21 mouse cellular contexts compared by ENCODE assay signal in the genomic region with DNA sequence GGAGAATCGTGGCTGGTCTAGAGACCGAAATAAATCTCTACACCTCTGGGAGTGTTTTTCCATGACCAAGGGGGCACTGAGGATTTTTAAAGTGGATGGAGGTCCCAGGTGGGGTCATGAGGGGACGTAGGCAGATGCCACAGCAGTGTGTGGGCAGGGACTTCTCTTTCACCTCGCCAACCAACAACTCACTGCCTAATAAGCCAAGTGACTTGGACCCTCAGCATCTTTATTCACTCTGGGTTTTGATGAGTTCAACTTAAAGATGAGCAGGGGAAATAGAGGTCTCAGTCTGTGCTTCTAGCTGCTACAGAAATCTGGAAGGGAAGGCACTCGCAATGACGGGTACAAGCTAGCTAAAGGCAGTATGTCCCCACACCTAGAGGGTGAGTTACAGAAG.
A peak's percentile ranks its signal among the peaks of the same experiment; 100 is the strongest.
DNase-seq lines count a peak whose midpoint lies in the region; ATAC-seq and TF ChIP-seq lines count a peak whose summit lies in the region.
"Had no signal": no experiment of that assay in that cellular context is flagged by ENCODE, and none has a peak within 500 bp of the region (broad histone marks: within the 10 kb centered on the region; RNA-seq: fewer than 3 reads in every experiment).

No protein-coding gene starts in this region.

- H3K27ac ChIP-seq in forebrain, embryonic 11.5 days (ENCODE audit: low read depth, low read length) = no peak overlapping the region
- H3K27ac ChIP-seq in forebrain, embryonic 15.5 days (replicated peaks) = no peak overlapping the region
- H3K27ac ChIP-seq in heart, embryonic 12.5 days (ENCODE audit: poor library complexity, severe bottlenecking) = 0 out of 2 replicates have a peak overlapping the region, but pooled peaks have one; percentile 35
- peak overlapping the region; percentile 55; the same call in 1 of the 2 replicates for H3K27ac ChIP-seq in heart, postnatal 0 days (ENCODE audit: low read depth)
- H3K27ac ChIP-seq in embryonic facial prominence, embryonic 13.5 days = peak overlapping the region; percentile 39; the same call in 1 of the 2 replicates
- H3K27ac ChIP-seq: hindbrain, embryonic 12.5 days had no signal

- no peak overlapping the region for H3K4me2 ChIP-seq in forebrain, embryonic 11.5 days (ENCODE audit: low read depth, low read length, severe bottlenecking)
- H3K4me2 ChIP-seq in forebrain, embryonic 15.5 days (replicated peaks) = no peak overlapping the region
- H3K4me2 ChIP-seq in heart, embryonic 12.5 days = no peak overlapping the region
- no peak overlapping the region; the same call in 1 of the 2 replicates for H3K4me2 ChIP-seq in heart, postnatal 0 days (ENCODE audit: low read depth, low read length)
- H3K4me2 ChIP-seq in embryonic facial prominence, embryonic 13.5 days = no peak overlapping the region
- H3K4me2 ChIP-seq: hindbrain, embryonic 12.5 days had no signal

- no peaks in the 10 kb centered on the region for H3K9me3 ChIP-seq in forebrain, embryonic 11.5 days (ENCODE audit: control insufficient read depth, low read length)
- H3K9me3 ChIP-seq in forebrain, embryonic 15.5 days = no peaks in the 10 kb centered on the region
- H3K9me3 ChIP-seq in heart, embryonic 12.5 days (replicated peaks) = no peaks in the 10 kb centered on the region
- H3K9me3 ChIP-seq in heart, postnatal 0 days (replicated peaks; ENCODE audit: control insufficient read depth, low read length) = no peaks in the 10 kb centered on the region
- H3K9me3 ChIP-seq in embryonic facial prominence, embryonic 13.5 days = no peaks in the 10 kb centered on the region
- H3K9me3 ChIP-seq: hindbrain, embryonic 12.5 days had no signal

- H3K27me3 ChIP-seq in forebrain, embryonic 11.5 days (ENCODE audit: control insufficient read depth, insufficient read depth, low read length) = no peaks in the 10 kb centered on the region
- no peaks in the 10 kb centered on the region for H3K27me3 ChIP-seq in forebrain, embryonic 15.5 days
- H3K27me3 ChIP-seq in heart, embryonic 12.5 days (replicated peaks) = no peaks in the 10 kb centered on the region
- H3K27me3 ChIP-seq in heart, postnatal 0 days (ENCODE audit: control insufficient read depth, insufficient read depth, low read length) = no peaks in the 10 kb centered on the region
- H3K27me3 ChIP-seq in embryonic facial prominence, embryonic 13.5 days = no peaks in the 10 kb centered on the region
- H3K27me3 ChIP-seq: hindbrain, embryonic 12.5 days had no signal

- peak; percentile 16 for DNase-seq in forebrain, embryonic 11.5 days (ENCODE audit: low spot score)
- DNase-seq in heart, postnatal 36 days = no peak
- no peak for DNase-seq in heart, postnatal 0 days (ENCODE audit: low spot score)
- no peak for DNase-seq in heart, postnatal 14 days
- DNase-seq in thymus, postnatal 25 days = no peak
- DNase-seq: adrenal gland, postnatal 10 days; cerebellum, adult 11 months; cerebellum, adult 8-10 months; cerebellum, postnatal 14 days; embryo, embryonic 11 days; gastrocnemius, postnatal 25 days; heart, postnatal 10 days; kidney, adult 8-10 months had no signal

- intact Hi-C loops in heart, postnatal 36 days (cut with DNase I) = no loop called here
- intact Hi-C loops in heart, postnatal 14 days (cut with DNase I) = no loop called here

- no peaks in the 10 kb centered on the region for H3K36me3 ChIP-seq in forebrain, embryonic 11.5 days (ENCODE audit: control insufficient read depth, insufficient read depth, low read length)
- H3K36me3 ChIP-seq in forebrain, embryonic 15.5 days = no peaks in the 10 kb centered on the region
- peaks cover 41% of the 10 kb centered on the region for H3K36me3 ChIP-seq in heart, embryonic 12.5 days
- H3K36me3 ChIP-seq in heart, postnatal 0 days (replicated peaks; ENCODE audit: control insufficient read depth, insufficient read depth, low read length) = peaks cover 5% of the 10 kb centered on the region; the same call in 1 of the 2 replicates
- H3K36me3 ChIP-seq in embryonic facial prominence, embryonic 13.5 days = peaks cover 44% of the 10 kb centered on the region
- H3K36me3 ChIP-seq: hindbrain, embryonic 12.5 days had no signal

- H3K4me1 ChIP-seq in forebrain, embryonic 11.5 days (replicated peaks; ENCODE audit: control insufficient read depth, insufficient read depth, low read length) = no peaks in the 10 kb centered on the region
- peaks cover 5% of the 10 kb centered on the region; the same call in 1 of the 2 replicates for H3K4me1 ChIP-seq in forebrain, embryonic 15.5 days
- peaks cover 15% of the 10 kb centered on the region for H3K4me1 ChIP-seq in heart, embryonic 12.5 days (replicated peaks)
- H3K4me1 ChIP-seq in heart, postnatal 0 days (ENCODE audit: control insufficient read depth, insufficient read depth) = peaks cover 14% of the 10 kb centered on the region; the same call in 1 of the 2 replicates
- peaks cover 20% of the 10 kb centered on the region for H3K4me1 ChIP-seq in embryonic facial prominence, embryonic 13.5 days

- TF ChIP-seq CTCF in heart, postnatal 0 days (IDR thresholded peaks at IDR 0.05; ENCODE audit: low read depth) = no peak

- 93% methylated on average over 6 of the region's 6 CpGs for WGBS in forebrain, embryonic 11.5 days
- 92% methylated on average over 6 of the region's 6 CpGs for WGBS in forebrain, embryonic 15.5 days
- WGBS in heart, embryonic 12.5 days = 71% methylated on average over 6 of the region's 6 CpGs
- WGBS in heart, postnatal 0 days = 69% methylated on average over 6 of the region's 6 CpGs
- WGBS in embryonic facial prominence, embryonic 13.5 days = 69% methylated on average over 6 of the region's 6 CpGs

- H3K9ac ChIP-seq in forebrain, embryonic 11.5 days (ENCODE audit: low read length) = no peak overlapping the region
- H3K9ac ChIP-seq in forebrain, embryonic 15.5 days (replicated peaks) = no peak overlapping the region
- H3K9ac ChIP-seq in heart, embryonic 12.5 days = no peak overlapping the region
- H3K9ac ChIP-seq in heart, postnatal 0 days (replicated peaks; ENCODE audit: low read depth, low read length) = no peak overlapping the region
- no peak overlapping the region for H3K9ac ChIP-seq in embryonic facial prominence, embryonic 13.5 days
- H3K9ac ChIP-seq: hindbrain, embryonic 12.5 days had no signal

- no peak for TF ChIP-seq EP300 in heart, postnatal 0 days (IDR thresholded peaks at IDR 0.05; ENCODE audit: low read depth)

- ATAC-seq in forebrain, embryonic 11.5 days (replicated peaks; ENCODE audit: low FRiP score) = no peak
- no peak for ATAC-seq in forebrain, embryonic 15.5 days (replicated peaks)
- ATAC-seq in heart, embryonic 12.5 days (ENCODE audit: insufficient number of reproducible peaks, low FRiP score) = no peak
- no peak for ATAC-seq in heart, postnatal 0 days (ENCODE audit: insufficient read depth, low read depth)
- ATAC-seq in embryonic facial prominence, embryonic 13.5 days (ENCODE audit: insufficient number of reproducible peaks, insufficient read depth, low FRiP score, low TSS enrichment, low read depth) = no peak
- ATAC-seq: forebrain, embryonic 14.5 days; hindbrain, embryonic 16.5 days; inflammation-experienced regulatory T-cells, adult 6 months; intestine, postnatal 0 days had no signal

- no peak overlapping the region for H3K4me3 ChIP-seq in forebrain, embryonic 11.5 days (ENCODE audit: low read depth, low read length)
- no peak overlapping the region for H3K4me3 ChIP-seq in forebrain, embryonic 15.5 days
- H3K4me3 ChIP-seq in heart, embryonic 12.5 days = no peak overlapping the region
- H3K4me3 ChIP-seq in heart, postnatal 0 days (ENCODE audit: low read depth, low read length) = no peak overlapping the region
- H3K4me3 ChIP-seq in embryonic facial prominence, embryonic 13.5 days = no peak overlapping the region
- H3K4me3 ChIP-seq: hindbrain, embryonic 12.5 days had no signal

Comparison
In these comparisons a context has a peak if more than half of its experiments do, and no peak if none do; other contexts are left out.
1. H3K27ac ChIP-seq: peak in heart, embryonic 12.5 days (single experiment), heart, postnatal 0 days (single experiment) and embryonic facial prominence, embryonic 13.5 days (single experiment); none in forebrain, embryonic 11.5 days (single experiment) and forebrain, embryonic 15.5 days (single experiment).